ENCODE assay signal across 8 mouse cellular contexts in genomic region chr8:72421362-72422335, GRCm38 (mm10). TPM values are rescaled to one million over a fixed set of nuclear protein-coding genes. Genes with fewer than 3 reads are reported as not detected.
DNase-seq lines count a peak whose midpoint lies in the region; ATAC-seq lines count a peak whose summit lies in the region.

Eps15l1 (minus strand) TSS chr8:72421460.

- peaks cover 46% of the 10 kb centered on the region for H3K4me1 ChIP-seq in heart, embryonic 10.5 days
- peaks cover 45% of the 10 kb centered on the region for H3K4me1 ChIP-seq in kidney, embryonic 15.5 days

- under 1% methylated on average over 48 of the region's 48 CpGs for WGBS in heart, embryonic 10.5 days
- under 1% methylated on average over 48 of the region's 48 CpGs for WGBS in kidney, embryonic 15.5 days

- peak within 1 kb of the TSS; percentile 85 for H3K9ac ChIP-seq in kidney, embryonic 15.5 days

- peak within 1 kb of the TSS; percentile 82 for H3K4me2 ChIP-seq in kidney, embryonic 15.5 days

- peak within 1 kb of the TSS; percentile 97 for H3K27ac ChIP-seq in heart, embryonic 10.5 days
- H3K27ac ChIP-seq in kidney, embryonic 15.5 days: peak within 1 kb of the TSS; percentile 90

- no peaks in the 10 kb centered on the region for H3K27me3 ChIP-seq in heart, embryonic 10.5 days (ENCODE audit: insufficient read depth, poor library complexity, severe bottlenecking)
- H3K27me3 ChIP-seq in kidney, embryonic 15.5 days: no peaks in the 10 kb centered on the region

- H3K4me3 ChIP-seq in heart, embryonic 10.5 days: peak within 1 kb of the TSS; percentile 92
- peak within 1 kb of the TSS; percentile 87 for H3K4me3 ChIP-seq in kidney, embryonic 15.5 days (replicated peaks)

- H3K36me3 ChIP-seq in heart, embryonic 10.5 days: peaks cover 8% of the 10 kb centered on the region; the same call in 1 of the 2 replicates
- H3K36me3 ChIP-seq in kidney, embryonic 15.5 days: 0 out of 2 replicates have a peak, but pooled peaks cover 9% of the 10 kb centered on the region

- DNase-seq in B cell, adult 2 months: peak; percentile 98 to 99
- DNase-seq in brain, adult 2 months (ENCODE audit: low read depth, low spot score): peak; percentile 99
- DNase-seq in heart, embryonic 10.5 days (ENCODE audit: low spot score): peak; percentile 100
- DNase-seq in liver: peak; percentile 100
- peak; percentile 99 to 100 for DNase-seq in spleen, postnatal 4 days (ENCODE audit: low spot score in 2 of 2)

- ATAC-seq in erythroblast, adult 5-6 weeks (replicated peaks; ENCODE audit: low FRiP score, poor library complexity, severe bottlenecking): peak; percentile 90
- peak; percentile 98 for ATAC-seq in kidney, embryonic 15.5 days (replicated peaks; ENCODE audit: low FRiP score)
- ATAC-seq in monocyte, adult 5-6 weeks (replicated peaks; ENCODE audit: insufficient number of reproducible peaks, low FRiP score, low TSS enrichment, poor library complexity, severe bottlenecking): peak; percentile 95

- H3K9me3 ChIP-seq in heart, embryonic 10.5 days: no peaks in the 10 kb centered on the region
- no peaks in the 10 kb centered on the region for H3K9me3 ChIP-seq in kidney, embryonic 15.5 days (replicated peaks)

RNA-seq across cellular contexts. Expression of gene Eps15l1, which starts in this region (rescaled TPM):
- total RNA-seq in erythroblast, adult 5-6 weeks (2015; ENCODE audit: low replicate concordance): 59.4 and 72.1 TPM in 2 replicates
- 51.5 and 52.3 TPM in 2 replicates for total RNA-seq in erythroblast, adult 5-6 weeks (2017; ENCODE audit: low replicate concordance)
- 49.9 and 62.3 TPM in 2 replicates for polyA plus RNA-seq in heart, embryonic 10.5 days (2016; fragmentation: Nextera tagmentation; extraction: Ambion mirVana)
- polyA plus RNA-seq in kidney, embryonic 15.5 days (2015; fragmentation: Nextera tagmentation; extraction: Ambion mirVana): 58.4 and 64.1 TPM in 2 replicates
- 48.6 to 98.2 TPM (median 55.6 TPM) in 3 replicates for total RNA-seq in monocyte, adult 5-6 weeks (2017)

Comparison
In these comparisons a context has a peak if more than half of its experiments do, and no peak if none do; other contexts are left out.
1. Peak in every context shown above with its lines: DNase-seq, ATAC-seq, H3K4me3 ChIP-seq and H3K27ac ChIP-seq.